Mouse (Mus musculus): ENCODE results near the gene Col4a2. TPM values are rescaled to one million over a fixed set of nuclear protein-coding genes. Genes with fewer than 3 reads are reported as not detected.

Gene Col4a2
- polyA plus RNA-seq (2015; fragmentation: Nextera tagmentation; extraction: Ambion mirVana): 35.4 and 43.7 TPM in 2 replicates

- H3K36me3 ChIP-seq: no peaks in the 10 kb centered on the region
- H3K4me2 ChIP-seq: peak within 1 kb of the TSS; percentile 93
- ATAC-seq (ENCODE audit: low FRiP score): peak; percentile 65; the same call in 1 of the 2 replicates
- H3K4me3 ChIP-seq (replicated peaks): peak within 1 kb of the TSS; percentile 60
- H3K4me1 ChIP-seq: peaks cover 33% of the 10 kb centered on the region
- under 1% methylated on average over 77 of the region's 87 CpGs for WGBS
- peaks cover 73% of the 10 kb centered on the region for H3K27me3 ChIP-seq (replicated peaks)
- no peaks in the 10 kb centered on the region for H3K9me3 ChIP-seq (replicated peaks)
- peak within 1 kb of the TSS; percentile 64 for H3K9ac ChIP-seq (replicated peaks)
- H3K27ac ChIP-seq (replicated peaks): peak within 1 kb of the TSS; percentile 67
Measured at GRCm38 (mm10) chr8:11312349-11313175, at the start of gene Col4a2, which contains the start of gene Col4a1. Gene Col4a2, plus strand, starts transcription at chr8:11312805. Gene Col4a1, minus strand, starts transcription at chr8:11312826.

GRCm38 (mm10) chr8:11263848-11264247 lies 48.8 kb upstream of the Col4a2 start:
- 93% methylated on average over 6 of the region's 6 CpGs for WGBS
- no peak for ATAC-seq (ENCODE audit: low FRiP score)

GRCm38 (mm10) chr8:11265971-11266370 lies 46.6 kb upstream of the Col4a2 start:
- H3K4me1 ChIP-seq: 0 out of 2 replicates have a peak, but pooled peaks cover 3% of the 10 kb centered on the region
- WGBS: 85% methylated on average over 3 of the region's 3 CpGs
- H3K4me3 ChIP-seq (replicated peaks): no peak overlapping the region
- H3K9me3 ChIP-seq (replicated peaks): no peaks in the 10 kb centered on the region
- no peak overlapping the region for H3K9ac ChIP-seq (replicated peaks)
- ATAC-seq (ENCODE audit: low FRiP score): no peak
- no peaks in the 10 kb centered on the region for H3K36me3 ChIP-seq
- H3K4me2 ChIP-seq: no peak overlapping the region
- H3K27ac ChIP-seq (replicated peaks): no peak overlapping the region
- H3K27me3 ChIP-seq (replicated peaks): no peaks in the 10 kb centered on the region

More at GRCm38 (mm10) chr8:11263848-11264247, 48.8 kb upstream of the Col4a2 start:
- Histone ChIP-seq H3K27ac (replicated peaks) (no peak overlapping the region), H3K4me3 (replicated peaks) (no peak overlapping the region), H3K4me2 (no peak overlapping the region), H3K4me1 (peaks cover 10% of the 10 kb centered on the region), H3K9me3 (replicated peaks) (no peaks in the 10 kb centered on the region), H3K36me3 (no peaks in the 10 kb centered on the region), H3K9ac (replicated peaks) (no peak overlapping the region), H3K27me3 (replicated peaks) (no peaks in the 10 kb centered on the region)

- Histone ChIP-seq H3K4me3 (replicated peaks) (no peak overlapping the region), H3K9ac (replicated peaks) (no peak overlapping the region), H3K4me2 (no peak overlapping the region), H3K27me3 (replicated peaks) (no peaks in the 10 kb centered on the region), H3K27ac (replicated peaks) (no peak overlapping the region), H3K9me3 (replicated peaks) (no peaks in the 10 kb centered on the region), H3K36me3 (no peaks in the 10 kb centered on the region), H3K4me1 (0 out of 2 replicates have a peak, but pooled peaks cover 3% of the 10 kb centered on the region)
- no peak for ATAC-seq (ENCODE audit: low FRiP score)
- WGBS: 90% methylated on average over 2 of the region's 2 CpGs
Measured at GRCm38 (mm10) chr8:11266471-11266870, 46.1 kb upstream of the Col4a2 start.

- Histone ChIP-seq H3K9me3 (replicated peaks) (no peaks in the 10 kb centered on the region), H3K4me3 (replicated peaks) (no peak overlapping the region), H3K27ac (replicated peaks) (no peak overlapping the region), H3K4me1 (no peaks in the 10 kb centered on the region), H3K27me3 (replicated peaks) (no peaks in the 10 kb centered on the region), H3K4me2 (no peak overlapping the region), H3K9ac (replicated peaks) (no peak overlapping the region), H3K36me3 (no peaks in the 10 kb centered on the region)
- ATAC-seq (ENCODE audit: low FRiP score): no peak
- 62% methylated on average over 6 of the region's 6 CpGs for WGBS
Measured at GRCm38 (mm10) chr8:11268753-11269152, 43.9 kb upstream of the Col4a2 start.

GRCm38 (mm10) chr8:11270826-11271225 lies 41.8 kb upstream of the Col4a2 start:
- 73% methylated on average over 6 of the region's 6 CpGs for WGBS
- ATAC-seq (ENCODE audit: low FRiP score): no peak
- Histone ChIP-seq H3K4me3 (replicated peaks) (no peak overlapping the region), H3K27ac (replicated peaks) (no peak overlapping the region), H3K4me1 (no peaks in the 10 kb centered on the region), H3K36me3 (no peaks in the 10 kb centered on the region), H3K9me3 (replicated peaks) (no peaks in the 10 kb centered on the region), H3K9ac (replicated peaks) (no peak overlapping the region), H3K27me3 (replicated peaks) (no peaks in the 10 kb centered on the region), H3K4me2 (no peak overlapping the region)

- H3K9ac ChIP-seq (replicated peaks): no peak overlapping the region
- 84% methylated on average over 6 of the region's 6 CpGs for WGBS
- H3K36me3 ChIP-seq: no peaks in the 10 kb centered on the region
- no peaks in the 10 kb centered on the region for H3K27me3 ChIP-seq (replicated peaks)
- no peak overlapping the region for H3K4me3 ChIP-seq (replicated peaks)
- H3K4me2 ChIP-seq: no peak overlapping the region
- ATAC-seq (ENCODE audit: low FRiP score): no peak
- no peaks in the 10 kb centered on the region for H3K9me3 ChIP-seq (replicated peaks)
- H3K27ac ChIP-seq (replicated peaks): no peak overlapping the region
- no peaks in the 10 kb centered on the region for H3K4me1 ChIP-seq
Measured at GRCm38 (mm10) chr8:11272205-11272604, 40.4 kb upstream of the Col4a2 start.

GRCm38 (mm10) chr8:11273506-11274158 lies 39.0 kb upstream of the Col4a2 start:
- Histone ChIP-seq H3K27me3 (replicated peaks) (no peaks in the 10 kb centered on the region), H3K36me3 (no peaks in the 10 kb centered on the region), H3K27ac (replicated peaks) (no peak overlapping the region), H3K4me3 (replicated peaks) (no peak overlapping the region), H3K4me2 (no peak overlapping the region), H3K9ac (replicated peaks) (no peak overlapping the region), H3K9me3 (replicated peaks) (no peaks in the 10 kb centered on the region), H3K4me1 (peaks cover 9% of the 10 kb centered on the region; the same call in 1 of the 2 replicates)
- 88% methylated on average over 15 of the region's 15 CpGs for WGBS
- ATAC-seq (ENCODE audit: low FRiP score): no peak

GRCm38 (mm10) chr8:11274415-11274814 lies 38.2 kb upstream of the Col4a2 start:
- H3K4me3 ChIP-seq (replicated peaks): no peak overlapping the region
- no peaks in the 10 kb centered on the region for H3K36me3 ChIP-seq
- H3K27me3 ChIP-seq (replicated peaks): no peaks in the 10 kb centered on the region
- no peak overlapping the region for H3K9ac ChIP-seq (replicated peaks)
- no peak overlapping the region for H3K4me2 ChIP-seq
- WGBS: 86% methylated on average over 7 of the region's 7 CpGs
- H3K27ac ChIP-seq (replicated peaks): no peak overlapping the region
- ATAC-seq (ENCODE audit: low FRiP score): no peak
- H3K4me1 ChIP-seq: peaks cover 13% of the 10 kb centered on the region; the same call in 1 of the 2 replicates
- no peaks in the 10 kb centered on the region for H3K9me3 ChIP-seq (replicated peaks)

GRCm38 (mm10) chr8:11276286-11276685 lies 36.3 kb upstream of the Col4a2 start:
- WGBS: 78% methylated on average over 6 of the region's 6 CpGs

GRCm38 (mm10) chr8:11277602-11278051 lies 35.0 kb upstream of the Col4a2 start:
- H3K27ac ChIP-seq (replicated peaks): peak overlapping the region; percentile 61
- no peaks in the 10 kb centered on the region for H3K27me3 ChIP-seq (replicated peaks)
- no peak overlapping the region for H3K9ac ChIP-seq (replicated peaks)
- H3K4me3 ChIP-seq (replicated peaks): no peak overlapping the region
- H3K4me1 ChIP-seq: peaks cover 19% of the 10 kb centered on the region
- ATAC-seq (ENCODE audit: low FRiP score): no peak
- no peak overlapping the region for H3K4me2 ChIP-seq
- 83% methylated on average over 3 of the region's 3 CpGs for whole genome bisulfite sequencing
- H3K9me3 ChIP-seq (replicated peaks): no peaks in the 10 kb centered on the region
- H3K36me3 ChIP-seq: no peaks in the 10 kb centered on the region

More at GRCm38 (mm10) chr8:11276286-11276685, 36.3 kb upstream of the Col4a2 start:
- Histone ChIP-seq H3K4me2 (no peak overlapping the region), H3K36me3 (no peaks in the 10 kb centered on the region), H3K4me3 (replicated peaks) (no peak overlapping the region), H3K27me3 (replicated peaks) (no peaks in the 10 kb centered on the region), H3K27ac (replicated peaks) (no peak overlapping the region), H3K9ac (replicated peaks) (no peak overlapping the region), H3K4me1 (peaks cover 13% of the 10 kb centered on the region; the same call in 1 of the 2 replicates), H3K9me3 (replicated peaks) (no peaks in the 10 kb centered on the region)
- no peak for ATAC-seq (ENCODE audit: low FRiP score)

Data from neural tube, embryonic 15.5 days (tissue).